Mouse (Mus musculus) embryo, embryonic 10 days (tissue): ENCODE measurements at regions not wholly inside any gene's neighbourhood (a gene's known extent, or its start where the extent isn't known, plus 50 kb on each side); places are given as distances from the start of the nearest gene placed in this dataset.

Source experiments
- DNase-seq: peaks from one replicate; pipeline ENCODE4 v3.0.0-alpha.2; 2015; ENCODE audit warnings: low spot score

- no peak for DNase-seq
Observed at GRCm38 (mm10) chr7:72503756-72504155, 197.3 kb upstream of the Mctp2 start.

GRCm38 (mm10) chr7:72504268-72504667, 197.9 kb upstream of the Mctp2 start:
- no peak for DNase-seq

GRCm38 (mm10) chr7:72505732-72506460, 199.5 kb upstream of the Mctp2 start:
- peak; percentile 9 for DNase-seq

GRCm38 (mm10) chr7:72507946-72508345, 201.5 kb upstream of the Mctp2 start:
- peak; percentile 74 for DNase-seq

- DNase-seq = no peak
Observed at GRCm38 (mm10) chr7:72510116-72510515, 203.7 kb upstream of the Mctp2 start.

- DNase-seq = no peak
Observed at GRCm38 (mm10) chr7:72513446-72513845, 207.0 kb upstream of the Mctp2 start.

- no peak for DNase-seq
Observed at GRCm38 (mm10) chr7:72514851-72515250, 208.4 kb upstream of the Mctp2 start.

- DNase-seq = no peak
Observed at GRCm38 (mm10) chr7:72518421-72518972, 212.1 kb upstream of the Mctp2 start.

- no peak for DNase-seq
Observed at GRCm38 (mm10) chr7:72519359-72520115, 213.1 kb upstream of the Mctp2 start.

- peak; percentile 20 for DNase-seq
Observed at GRCm38 (mm10) chr7:72528873-72529272, 222.5 kb upstream of the Mctp2 start.

GRCm38 (mm10) chr7:72538288-72538687, 231.9 kb upstream of the Mctp2 start:
- no peak for DNase-seq

- DNase-seq = no peak
Observed at GRCm38 (mm10) chr7:72539915-72540314, 233.5 kb upstream of the Mctp2 start.

GRCm38 (mm10) chr7:72541521-72542478, 235.4 kb upstream of the Mctp2 start:
- peak; percentile 74 for DNase-seq

- no peak for DNase-seq
Observed at GRCm38 (mm10) chr7:72543501-72543900, 237.1 kb upstream of the Mctp2 start.

GRCm38 (mm10) chr7:72543946-72544345, 237.5 kb upstream of the Mctp2 start:
- DNase-seq = peak; percentile 29

- no peak for DNase-seq
Observed at GRCm38 (mm10) chr7:72567378-72567777, 261.0 kb upstream of the Mctp2 start.

- DNase-seq = no peak
Observed at GRCm38 (mm10) chr7:72569177-72569576, 262.8 kb upstream of the Mctp2 start.

GRCm38 (mm10) chr7:72574316-72574715, 267.9 kb upstream of the Mctp2 start:
- no peak for DNase-seq

- no peak for DNase-seq
Observed at GRCm38 (mm10) chr7:72584427-72584826, 278.0 kb upstream of the Mctp2 start.

- no peak for DNase-seq
Observed at GRCm38 (mm10) chr7:72589241-72589668, 282.8 kb upstream of the Mctp2 start.

GRCm38 (mm10) chr7:72590351-72591115, 284.1 kb upstream of the Mctp2 start:
- no peak for DNase-seq
